Mouse (Mus musculus) bone marrow, adult 2 months (tissue): ENCODE data around the gene Gpx5.

Experiments
- CTCF ChIP-seq: fragments of 200-500 bp; IDR thresholded peaks from 2 replicates; pipeline ENCODE4 v1.5.1; 2011; ENCODE audit warnings: low read length, control low read depth; ENCODE audit not compliant: control insufficient read depth, insufficient read depth
- POLR2A ChIP-seq: fragments of 200-500 bp; IDR thresholded peaks from 2 replicates; pipeline ENCODE4 v1.6.1; 2011; ENCODE audit warnings: low read depth, mild to moderate bottlenecking, control low read depth, low read length, borderline replicate concordance; ENCODE audit not compliant: control insufficient read depth

- TF ChIP-seq POLR2A, result no peak
- TF ChIP-seq CTCF, result no peak
Observed at GRCm38 (mm10) chr13:21309788-21310187, 17.3 kb upstream of the Gpx5 start.
